Mouse (Mus musculus): Measurements from ENCODE around the gene Dnajb2. TPM values are rescaled to one million over a fixed set of nuclear protein-coding genes. Genes with fewer than 3 reads are reported as not detected.

Dnajb2 gene
- polyA plus RNA-seq, 1 experiment from 2014 or later: 16.9 TPM

- DNase-seq (no peak), ATAC-seq (ENCODE audit: insufficient read depth) (no peak)
- Histone ChIP-seq H3K4me3 (ENCODE audit: low read depth, low read length) (no peak overlapping the region), H3K4me1 (ENCODE audit: insufficient read depth) (no peaks in the 10 kb centered on the region), H3K36me3 (ENCODE audit: insufficient read depth) (no peaks in the 10 kb centered on the region), H3K9ac (no peak overlapping the region), H3K27me3 (ENCODE audit: insufficient read depth, low read length) (no peaks in the 10 kb centered on the region), H3K9me3 (ENCODE audit: low read depth, low read length) (no peaks in the 10 kb centered on the region), H3K27ac (ENCODE audit: low read depth) (no peak overlapping the region), H3K4me2 (no peak overlapping the region)
- whole genome bisulfite sequencing: 70% methylated on average over 5 of the region's 5 CpGs
- no peak for TF ChIP-seq CTCF (IDR thresholded peaks at IDR 0.05; ENCODE audit: low read depth)
Measured at GRCm38 (mm10) chr1:75294294-75294693, 58.1 kb downstream of the Dnajb2 start.

Small RNA genes within 50 kb of the gene (microRNA-seq; reads per million reads assigned to microRNA genes)
- not detected for gene Gm27943 (ENCODE audit: borderline number of aligned reads)

Other genes with a start within 250 kb of the Dnajb2 start
- 9.2 and 10.0 TPM in 2 replicates for gene Nhej1, start 111.2 kb upstream of the Dnajb2 start, polyA plus RNA-seq (2014; fragmentation: Nextera tagmentation; extraction: Ambion mirVana)
- gene Slc23a3, start 102.5 kb upstream of the Dnajb2 start, polyA plus RNA-seq (2014; fragmentation: Nextera tagmentation; extraction: Ambion mirVana): 0.20 and 0.23 TPM in 2 replicates
- 31.5 and 32.4 TPM in 2 replicates for gene Cnppd1, start 93.7 kb upstream of the Dnajb2 start, polyA plus RNA-seq (2014; fragmentation: Nextera tagmentation; extraction: Ambion mirVana)
- gene Retreg2, start 93.6 kb upstream of the Dnajb2 start, polyA plus RNA-seq (2014; fragmentation: Nextera tagmentation; extraction: Ambion mirVana): 52.9 and 55.2 TPM in 2 replicates
- 32.6 and 32.9 TPM in 2 replicates for gene Zfand2b, start 67.8 kb upstream of the Dnajb2 start, polyA plus RNA-seq (2014; fragmentation: Nextera tagmentation; extraction: Ambion mirVana)
- gene Abcb6, start 56.0 kb upstream of the Dnajb2 start, polyA plus RNA-seq (2014; fragmentation: Nextera tagmentation; extraction: Ambion mirVana): 15.4 and 16.8 TPM in 2 replicates
- 13.3 and 16.5 TPM in 2 replicates for gene Ankzf1, start 44.3 kb upstream of the Dnajb2 start, polyA plus RNA-seq (2014; fragmentation: Nextera tagmentation; extraction: Ambion mirVana)
- gene Atg9a, start 44.2 kb upstream of the Dnajb2 start, polyA plus RNA-seq (2014; fragmentation: Nextera tagmentation; extraction: Ambion mirVana): 25.2 and 27.5 TPM in 2 replicates
- gene Glb1l, start 25.6 kb upstream of the Dnajb2 start, polyA plus RNA-seq (2014; fragmentation: Nextera tagmentation; extraction: Ambion mirVana): 16.0 and 16.7 TPM in 2 replicates
- 115 and 119 TPM in 2 replicates for gene Stk16, start 25.6 kb upstream of the Dnajb2 start, polyA plus RNA-seq (2014; fragmentation: Nextera tagmentation; extraction: Ambion mirVana)
- gene Tuba4a, start 16.5 kb upstream of the Dnajb2 start, polyA plus RNA-seq (2014; fragmentation: Nextera tagmentation; extraction: Ambion mirVana): 21.3 and 25.3 TPM in 2 replicates
- not detected in 2 replicates for gene A630095N17Rik, start 4.3 kb upstream of the Dnajb2 start, polyA plus RNA-seq (2014; fragmentation: Nextera tagmentation; extraction: Ambion mirVana)
- 0.21 and 0.37 TPM in 2 replicates for gene Ptprn, start 28.1 kb downstream of the Dnajb2 start, polyA plus RNA-seq (2014; fragmentation: Nextera tagmentation; extraction: Ambion mirVana)
- not detected in 2 replicates for gene Resp18, start 42.0 kb downstream of the Dnajb2 start, polyA plus RNA-seq (2014; fragmentation: Nextera tagmentation; extraction: Ambion mirVana)
- gene Dnpep, start 81.6 kb downstream of the Dnajb2 start, polyA plus RNA-seq (2014; fragmentation: Nextera tagmentation; extraction: Ambion mirVana): 110 and 113 TPM in 2 replicates
- gene Des, start 123.9 kb downstream of the Dnajb2 start, polyA plus RNA-seq (2014; fragmentation: Nextera tagmentation; extraction: Ambion mirVana): 42.9 and 46.3 TPM in 2 replicates
- 40.1 and 44.7 TPM in 2 replicates for gene Speg, start 138.9 kb downstream of the Dnajb2 start, polyA plus RNA-seq (2014; fragmentation: Nextera tagmentation; extraction: Ambion mirVana)
- 61.2 and 67.3 TPM in 2 replicates for gene Gmppa, start 199.5 kb downstream of the Dnajb2 start, polyA plus RNA-seq (2014; fragmentation: Nextera tagmentation; extraction: Ambion mirVana)
- gene Asic4, start 214.0 kb downstream of the Dnajb2 start, polyA plus RNA-seq (2014; fragmentation: Nextera tagmentation; extraction: Ambion mirVana): 0.12 and 0.18 TPM in 2 replicates
- gene Chpf, start 242.9 kb downstream of the Dnajb2 start, polyA plus RNA-seq (2014; fragmentation: Nextera tagmentation; extraction: Ambion mirVana): 32.8 and 35.1 TPM in 2 replicates
- gene Tmem198, start 243.1 kb downstream of the Dnajb2 start, polyA plus RNA-seq (2014; fragmentation: Nextera tagmentation; extraction: Ambion mirVana): 0.26 and 0.72 TPM in 2 replicates